Mouse (Mus musculus) gastrocnemius, postnatal 36 days (tissue): ENCODE measurements around the gene Irs3. TPM values are rescaled to one million over a fixed set of nuclear protein-coding genes. Genes with fewer than 3 reads are reported as not detected.
"Not testable (repeated sequence)": the region's sequence is repeated elsewhere in the genome, so short reads cannot be mapped to it uniquely, and the experiment has no call there.

Source experiments
- DNase-seq, 2 experiments: peaks; one replicate each; pipeline ENCODE4 v3.0.0; 2022
- intact Hi-C: fragments of 180-260 bp; cut with DNase I; formaldehyde crosslinking; loops from one replicate; pipeline ENCODE4 v1.15.1; 2025
- total RNA-seq, 2 experiments: library from RNA; stranded (reverse); gene quantifications; 2 replicates each; pipeline ENCODE4 v1.2.3; 2021

The Irs3 gene
- total RNA-seq, 2 experiments from 2014 or later = 0.47 to 0.48 TPM

GRCm38 (mm10) chr5:137628498-137629305 lies 16.8 kb downstream of the Irs3 start, which contains the start of the genes Fbxo24, Lrch4 and Gm20605:
Gene Fbxo24 (minus strand): TSS chr5:137629002.
Gene Lrch4 (plus strand): TSS chr5:137629121.
Gene Gm20605 (plus strand): TSS chr5:137629175.
- DNase-seq = peak; percentile 96 to 98
- intact Hi-C loops = no loop called here

- intact Hi-C loops = no loop called here
- no peak for DNase-seq
Measured at GRCm38 (mm10) chr5:137627991-137628390, 17.5 kb downstream of the Irs3 start.

- intact Hi-C loops = no loop called here
- no peak for DNase-seq
Measured at GRCm38 (mm10) chr5:137623937-137624530, 21.5 kb downstream of the Irs3 start.

GRCm38 (mm10) chr5:137615347-137615746 lies 30.2 kb downstream of the Irs3 start:
- intact Hi-C loops = no loop called here
- no peak for DNase-seq

- intact Hi-C loops, DNase-seq: not testable (repeated sequence)
Measured at GRCm38 (mm10) chr5:137614921-137615320, 30.6 kb downstream of the Irs3 start.

GRCm38 (mm10) chr5:137613550-137613949 lies 32.0 kb downstream of the Irs3 start, which contains the start of gene Pcolce:
Gene Pcolce (minus strand): TSS chr5:137613784.
- peak; percentile 45 to 46 for DNase-seq
- intact Hi-C loops = no loop called here

GRCm38 (mm10) chr5:137613076-137613475 lies 32.4 kb downstream of the Irs3 start:
- intact Hi-C loops = no loop called here
- no peak for DNase-seq

- intact Hi-C loops = no loop called here
- peak; percentile 65 to 87 for DNase-seq
Measured at GRCm38 (mm10) chr5:137611245-137611602, 34.3 kb downstream of the Irs3 start.

GRCm38 (mm10) chr5:137610548-137611244 lies 34.8 kb downstream of the Irs3 start:
- peak; percentile 70 to 91 for DNase-seq
- intact Hi-C loops = no loop called here

- no peak for DNase-seq
- intact Hi-C loops = no loop called here
Measured at GRCm38 (mm10) chr5:137610056-137610455, 35.5 kb downstream of the Irs3 start.

- intact Hi-C loops = no loop called here
- no peak for DNase-seq
Measured at GRCm38 (mm10) chr5:137609292-137609691, 36.2 kb downstream of the Irs3 start.

- intact Hi-C loops = no loop called here
- no peak for DNase-seq
Measured at GRCm38 (mm10) chr5:137608654-137609190, 36.8 kb downstream of the Irs3 start.

GRCm38 (mm10) chr5:137607860-137608653 lies 37.5 kb downstream of the Irs3 start:
- intact Hi-C loops = no loop called here

GRCm38 (mm10) chr5:137601365-137601729 lies 44.2 kb downstream of the Irs3 start:
- intact Hi-C loops = loop anchor here (2.0 kb wide), 1 partner anchor 69 kb away; the partner anchor contains the start of genes Epo and Gnb2

More at GRCm38 (mm10) chr5:137607860-137608653, 37.5 kb downstream of the Irs3 start:
- DNase-seq = no peak

GRCm38 (mm10) chr5:137600619-137601364 lies 44.7 kb downstream of the Irs3 start, which contains the start of gene Mospd3:
Gene Mospd3 (minus strand): TSS chr5:137601058.
- peak; percentile 94 to 97 for DNase-seq
- intact Hi-C loops = loop anchor here (2.0 kb wide), 1 partner anchor 68 kb away; the partner anchor contains the start of genes Epo and Gnb2

More at GRCm38 (mm10) chr5:137601365-137601729, 44.2 kb downstream of the Irs3 start:
- no peak for DNase-seq

- DNase-seq = no peak
- intact Hi-C loops = loop anchor here (2.0 kb wide), 1 partner anchor 67 kb away; the partner anchor contains the start of genes Epo and Gnb2
Measured at GRCm38 (mm10) chr5:137600281-137600618, 45.3 kb downstream of the Irs3 start.

GRCm38 (mm10) chr5:137599600-137599999 lies 45.9 kb downstream of the Irs3 start:
- intact Hi-C loops = no loop called here

GRCm38 (mm10) chr5:137598100-137598826 lies 47.3 kb downstream of the Irs3 start:
- intact Hi-C loops = no loop called here
- no peak for DNase-seq

More at GRCm38 (mm10) chr5:137599600-137599999, 45.9 kb downstream of the Irs3 start:
- no peak for DNase-seq
